Comparison of ENCODE assay signal across 8 mouse cellular contexts in the genomic region with DNA sequence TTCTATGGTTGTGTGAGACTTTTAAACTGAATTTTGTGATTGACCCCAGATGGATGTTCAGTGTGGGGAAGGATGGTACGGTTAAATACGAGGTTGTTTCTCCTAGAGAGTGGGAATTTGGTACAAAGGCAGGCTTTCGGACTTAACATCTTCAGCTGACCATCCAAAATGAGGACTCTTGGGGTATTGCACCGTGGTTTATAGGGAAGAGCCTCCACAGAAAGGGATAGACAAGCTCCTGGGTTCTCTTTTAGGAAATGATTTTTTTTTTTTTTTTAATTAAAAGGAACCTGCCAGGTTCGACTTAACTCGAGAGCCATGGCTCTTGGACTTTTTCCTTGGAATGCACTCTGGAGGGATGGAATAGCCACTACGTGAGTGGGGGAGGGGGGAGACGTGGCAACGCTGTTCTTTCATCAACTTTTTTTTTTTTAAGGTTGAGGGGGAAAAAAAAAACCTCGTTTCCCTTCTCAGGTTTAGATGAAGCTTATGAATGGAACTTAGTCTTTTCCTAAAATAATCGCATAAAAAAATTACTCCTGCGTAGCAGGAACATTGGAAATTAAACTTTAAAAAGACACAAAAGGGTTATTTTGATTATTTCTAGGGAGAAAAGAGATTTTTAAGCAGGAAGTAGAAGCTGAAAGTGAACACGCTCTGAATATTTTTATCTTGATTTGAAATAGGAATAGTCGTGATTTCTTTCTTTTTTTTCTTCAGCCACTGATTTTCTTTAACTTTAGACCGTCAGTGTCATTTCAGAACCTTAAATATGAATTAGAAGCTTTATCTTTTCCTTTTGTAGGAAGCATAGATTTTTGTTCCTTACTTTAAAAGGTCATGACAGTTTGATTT. TPM values are rescaled to one million over a fixed set of nuclear protein-coding genes. Genes with fewer than 3 reads are reported as not detected.
DNase-seq lines count a peak whose midpoint lies in the region; ATAC-seq and TF ChIP-seq lines count a peak whose summit lies in the region.

No protein-coding gene starts in this region.

- peak overlapping the region; percentile 88; the same call in 1 of the 2 replicates for H3K27ac ChIP-seq in forebrain, embryonic 11.5 days (ENCODE audit: low read depth, low read length)

- peaks cover 3% of the 10 kb centered on the region; the same call in 1 of the 2 replicates for H3K27me3 ChIP-seq in E14TG2a.4 (ENCODE audit: insufficient read depth, low read length)
- no peaks in the 10 kb centered on the region for H3K27me3 ChIP-seq in forebrain, embryonic 11.5 days (ENCODE audit: control insufficient read depth, insufficient read depth, low read length)

- no peak for TF ChIP-seq CTCF in E14TG2a.4 (conservative IDR thresholded peaks at IDR 0.05; ENCODE audit: low read length)

- H3K9ac ChIP-seq in forebrain, embryonic 11.5 days (ENCODE audit: low read length): peak overlapping the region; percentile 89

- peak; percentile 28 for DNase-seq in adrenal gland, adult 2 months
- no peak for DNase-seq in adrenal gland, adult (ENCODE audit: inconsistent age in 2 of 2, low spot score in 1 of 2)
- peak; percentile 57 for DNase-seq in forebrain, embryonic 11.5 days (ENCODE audit: low spot score)
- peak; percentile 47 for DNase-seq in kidney, adult 9 months
- peak; percentile 52 for DNase-seq in lung, postnatal 36 days
- no peak for DNase-seq in right cerebral cortex, postnatal 4 days
- DNase-seq in left cerebral cortex, postnatal 4 days: no peak

- H3K4me1 ChIP-seq in E14TG2a.4 (replicated peaks; ENCODE audit: low read depth, low read length): peaks cover 29% of the 10 kb centered on the region
- H3K4me1 ChIP-seq in forebrain, embryonic 11.5 days (replicated peaks; ENCODE audit: control insufficient read depth, insufficient read depth, low read length): peaks cover 2% of the 10 kb centered on the region; the same call in 1 of the 2 replicates

- 14% methylated on average over 15 of the region's 15 CpGs for WGBS in forebrain, embryonic 11.5 days

- intact Hi-C loops in left cerebral cortex, postnatal 4 days (cut with DNase I): no loop called here

- peak overlapping the region; percentile 88 for H3K4me2 ChIP-seq in forebrain, embryonic 11.5 days (ENCODE audit: low read depth, low read length, severe bottlenecking)

- ATAC-seq in forebrain, embryonic 11.5 days (replicated peaks; ENCODE audit: low FRiP score): no peak

- peak overlapping the region; percentile 93 for H3K4me3 ChIP-seq in E14TG2a.4 (replicated peaks; ENCODE audit: low read length)
- H3K4me3 ChIP-seq in forebrain, embryonic 11.5 days (ENCODE audit: low read depth, low read length): peak overlapping the region; percentile 82

- no peaks in the 10 kb centered on the region for H3K36me3 ChIP-seq in E14TG2a.4 (ENCODE audit: insufficient read depth, low read length)
- H3K36me3 ChIP-seq in forebrain, embryonic 11.5 days (ENCODE audit: control insufficient read depth, insufficient read depth, low read length): no peaks in the 10 kb centered on the region

- H3K9me3 ChIP-seq in E14TG2a.4 (ENCODE audit: low read length): no peaks in the 10 kb centered on the region
- no peaks in the 10 kb centered on the region for H3K9me3 ChIP-seq in forebrain, embryonic 11.5 days (ENCODE audit: control insufficient read depth, low read length)

RNA-seq across cellular contexts. Expression of a gene that starts 1.4 kb away (rescaled TPM):
- total RNA-seq in adrenal gland, adult 2 months (2021): 10 to 100 TPM; 44.4 to 79.9 TPM
- polyA plus RNA-seq in adrenal gland, adult 2 months (2012; rRNA removed): 4.7 and 7.6 TPM in 2 replicates
- 40.6 and 46.1 TPM in 2 replicates for polyA plus RNA-seq in forebrain, embryonic 11.5 days (2014; fragmentation: Nextera tagmentation; extraction: Ambion mirVana)
- total RNA-seq in left cerebral cortex, postnatal 4 days (2021): 10 to 100 TPM; 21.1 to 21.8 TPM

Comparison
In these comparisons a context has a peak if more than half of its experiments do, and no peak if none do; other contexts are left out.
1. DNase-seq: peak in adrenal gland, adult 2 months (single experiment), forebrain, embryonic 11.5 days (single experiment), kidney, adult 9 months (single experiment) and lung, postnatal 36 days (single experiment); none in adrenal gland, adult (0 of 2), right cerebral cortex, postnatal 4 days (single experiment) and left cerebral cortex, postnatal 4 days (single experiment).